ENCODE assay signal across 24 mouse cellular contexts in the genomic region with DNA sequence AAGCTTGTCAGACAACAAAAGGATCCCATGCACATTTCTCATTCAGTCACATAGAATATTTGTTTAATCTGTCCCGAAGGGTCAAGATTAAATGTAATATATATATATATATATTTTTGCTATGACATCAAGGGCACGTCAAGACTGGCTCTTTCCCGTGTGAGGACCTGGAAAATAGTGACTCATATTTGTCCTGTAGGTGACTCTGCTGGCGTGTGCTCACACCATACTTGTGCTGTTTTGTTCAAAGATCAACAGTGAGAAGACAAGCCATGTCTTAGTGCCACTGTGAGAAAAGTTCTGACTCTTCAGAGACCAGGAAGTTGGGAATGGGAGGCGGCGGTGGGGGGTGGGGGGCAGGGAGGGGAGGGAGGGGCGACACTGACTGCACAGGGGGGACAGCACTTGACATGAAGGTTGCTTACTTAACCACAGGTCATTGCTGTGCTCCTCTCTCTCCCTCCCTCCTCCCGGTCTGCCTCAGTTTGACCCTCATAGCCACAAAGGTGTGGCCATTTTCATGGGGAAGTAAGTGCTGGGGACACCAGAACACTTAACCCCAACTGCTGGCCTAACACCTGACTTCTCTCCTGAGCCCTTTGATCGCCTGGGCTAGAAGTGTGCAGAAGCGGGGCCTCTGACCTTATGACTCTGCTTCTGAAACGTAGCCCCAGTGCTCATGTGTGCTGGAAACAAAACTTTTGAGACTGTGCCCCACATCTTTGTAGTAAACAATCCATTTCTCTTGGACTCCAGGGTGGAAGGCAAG. TPM values are rescaled to one million over a fixed set of nuclear protein-coding genes. Genes with fewer than 3 reads are reported as not detected.
A peak's percentile ranks its signal among the peaks of the same experiment; 100 is the strongest.
DNase-seq lines count a peak whose midpoint lies in the region; ATAC-seq and TF ChIP-seq lines count a peak whose summit lies in the region.
"Had no signal": no experiment of that assay in that cellular context is flagged by ENCODE, and none has a peak within 500 bp of the region (broad histone marks: within the 10 kb centered on the region; RNA-seq: fewer than 3 reads in every experiment).

No protein-coding gene starts in this region.

- in situ Hi-C loops in CH12.LX (cut with MboI; ENCODE audit: low pct_ligation_motif_present, low pct_unique_long_range_greater_than_20kb, low sequenced_read_pairs) = no loop called here

- TF ChIP-seq CTCF in CH12.LX (conservative IDR thresholded peaks at IDR 0.05 in 1 of 2, IDR thresholded peaks at IDR 0.05 in 1 of 2; ENCODE audit: low read depth in 2 of 2, low read length in 2 of 2) = no peak

- H3K36me3 ChIP-seq in CH12.LX (replicated peaks in 1 of 2; ENCODE audit: control insufficient read depth in 1 of 2, insufficient read depth in 1 of 2, low read length in 1 of 2) = no peaks in the 10 kb centered on the region
- no peaks in the 10 kb centered on the region for H3K36me3 ChIP-seq in limb, embryonic 12.5 days
- H3K36me3 ChIP-seq in hindbrain, embryonic 10.5 days = no peaks in the 10 kb centered on the region
- H3K36me3 ChIP-seq: hindbrain, embryonic 12.5 days; limb, embryonic 13.5 days; liver, embryonic 12.5 days; midbrain, embryonic 15.5 days had no signal

- ATAC-seq in limb, embryonic 12.5 days (ENCODE audit: insufficient number of reproducible peaks, insufficient read depth, low FRiP score, low TSS enrichment, low read depth) = no peak
- ATAC-seq: liver, embryonic 12.5 days; midbrain, embryonic 15.5 days had no signal

- dilution Hi-C loops in CH12.LX (cut with MboI; ENCODE audit: extremely low pct_ligation_motif_present, extremely low pct_unique_long_range_greater_than_20kb, low sequenced_read_pairs) = no loop called here

- TF ChIP-seq EP300 in CH12.LX (IDR thresholded peaks at IDR 0.05; ENCODE audit: low read length) = no peak

- H3K4me3 ChIP-seq in CH12.LX (replicated peaks in 1 of 3; ENCODE audit: low read depth in 2 of 3, low read length in 2 of 3, poor library complexity in 1 of 3) = no peak overlapping the region
- H3K4me3 ChIP-seq in limb, embryonic 12.5 days (replicated peaks) = no peak overlapping the region
- no peak overlapping the region for H3K4me3 ChIP-seq in hindbrain, embryonic 10.5 days
- H3K4me3 ChIP-seq: gastrocnemius, adult 2 months; hindbrain, embryonic 12.5 days; limb, embryonic 13.5 days; liver, embryonic 12.5 days; megakaryocyte, embryonic 14.5 days; midbrain, embryonic 15.5 days had no signal

- H3K79me2 ChIP-seq in CH12.LX (replicated peaks; ENCODE audit: control insufficient read depth, extremely low read depth, insufficient read depth, poor library complexity, severe bottlenecking) = no peaks in the 10 kb centered on the region

- H3K9ac ChIP-seq in CH12.LX (ENCODE audit: insufficient read depth, low read depth) = no peak overlapping the region
- 0 out of 2 replicates have a peak overlapping the region, but pooled peaks have one; percentile 18 for H3K9ac ChIP-seq in limb, embryonic 12.5 days (replicated peaks)
- H3K9ac ChIP-seq: hindbrain, embryonic 12.5 days; limb, embryonic 13.5 days; liver, embryonic 12.5 days; midbrain, embryonic 15.5 days had no signal

- no peak for TF ChIP-seq RAD21 in CH12.LX (IDR thresholded peaks at IDR 0.05; ENCODE audit: low read depth, low read length)

- peak overlapping the region; percentile 19; the same call in 1 of the 2 replicates for H3K4me2 ChIP-seq in CH12.LX (ENCODE audit: insufficient read depth, low read depth, poor library complexity, severe bottlenecking)
- no peak overlapping the region for H3K4me2 ChIP-seq in limb, embryonic 12.5 days
- H3K4me2 ChIP-seq: heart, embryonic 11.5 days; hindbrain, embryonic 12.5 days; limb, embryonic 13.5 days; liver, embryonic 12.5 days; midbrain, embryonic 15.5 days had no signal

- TF ChIP-seq POLR2A in CH12.LX (IDR thresholded peaks at IDR 0.05; ENCODE audit: low read depth, low read length) = no peak

- H3K27ac ChIP-seq in CH12.LX (ENCODE audit: insufficient read depth, low read depth) = no peak overlapping the region
- no peak overlapping the region for H3K27ac ChIP-seq in limb, embryonic 12.5 days
- no peak overlapping the region for H3K27ac ChIP-seq in hindbrain, embryonic 10.5 days
- H3K27ac ChIP-seq: gastrocnemius, adult 2 months; hindbrain, embryonic 12.5 days; limb, embryonic 13.5 days; liver, embryonic 12.5 days; midbrain, embryonic 15.5 days had no signal

- 35% methylated on average over 10 of the region's 11 CpGs for WGBS in limb, embryonic 12.5 days
- 17% methylated on average over 10 of the region's 11 CpGs for WGBS in hindbrain, embryonic 10.5 days

- peaks cover 5% of the 10 kb centered on the region for H3K9me3 ChIP-seq in CH12.LX (replicated peaks; ENCODE audit: low read length)
- H3K9me3 ChIP-seq in limb, embryonic 12.5 days = no peaks in the 10 kb centered on the region
- peaks cover 2% of the 10 kb centered on the region; the same call in 1 of the 2 replicates for H3K9me3 ChIP-seq in hindbrain, embryonic 10.5 days
- H3K9me3 ChIP-seq: hindbrain, embryonic 12.5 days; limb, embryonic 13.5 days; liver, embryonic 12.5 days; megakaryocyte, embryonic 14.5 days; midbrain, embryonic 15.5 days had no signal

- peak; percentile 38 for DNase-seq in CD4-positive, CD25-positive, alpha-beta regulatory T cell, adult 2 months (ENCODE audit: low read depth, low spot score)
- DNase-seq in CH12.LX (ENCODE audit: extremely low read depth) = no peak
- peak; percentile 53 for DNase-seq in induced T-regulatory cell, adult 2 months (ENCODE audit: low read depth)
- DNase-seq in hindbrain, embryonic 10.5 days (ENCODE audit: low spot score) = no peak
- DNase-seq in thymus, postnatal 4 days = no peak
- DNase-seq in adrenal gland, adult (ENCODE audit: inconsistent age in 2 of 2, low spot score in 1 of 2) = no peak
- DNase-seq: adrenal gland, postnatal 10 days; B cell, adult 2 months; cerebellum, adult 18-20 months; cerebellum, postnatal 14 days; gastrocnemius, adult 2 months; heart, postnatal 14 days; kidney, adult 8-10 months; kidney, postnatal 10 days; lung, adult 2 months; lung, postnatal 14 days had no signal

- peaks cover 3% of the 10 kb centered on the region for H3K27me3 ChIP-seq in CH12.LX (replicated peaks)
- H3K27me3 ChIP-seq in limb, embryonic 12.5 days = no peaks in the 10 kb centered on the region
- H3K27me3 ChIP-seq in hindbrain, embryonic 10.5 days (ENCODE audit: insufficient read depth, poor library complexity, severe bottlenecking) = peaks cover 25% of the 10 kb centered on the region
- H3K27me3 ChIP-seq: limb, embryonic 13.5 days; liver, embryonic 12.5 days; megakaryocyte, embryonic 14.5 days; midbrain, embryonic 15.5 days had no signal

- peaks cover 0 to 8% of the 10 kb centered on the region in 2 experiments; a peak in 2 of 4 replicates for H3K4me1 ChIP-seq in CH12.LX (ENCODE audit: control insufficient read depth in 1 of 2, insufficient read depth in 2 of 2)
- H3K4me1 ChIP-seq in limb, embryonic 12.5 days (replicated peaks) = peaks cover 49% of the 10 kb centered on the region
- peaks cover 16% of the 10 kb centered on the region for H3K4me1 ChIP-seq in hindbrain, embryonic 10.5 days (replicated peaks)
- H3K4me1 ChIP-seq: midbrain, embryonic 15.5 days had no signal

TF ChIP-seq in CH12.LX, 34 proteins besides CTCF, POLR2A, EP300 and RAD21:
- TF ChIP-seq BHLHE40 (IDR thresholded peaks at IDR 0.05; ENCODE audit: low read depth, low read length) (peak; percentile 50), IRF4 (IDR thresholded peaks at IDR 0.05; ENCODE audit: low read depth, low read length) (peak; percentile 63), ZKSCAN1 (IDR thresholded peaks at IDR 0.05; ENCODE audit: borderline replicate concordance, low read depth, low read length) (no peak)

RNA-seq across cellular contexts. Expression of a gene that starts 6.4 kb away (rescaled TPM):
- total RNA-seq in CH12.LX (2012; rRNA removed) (158 and 162 TPM in 2 replicates), CH12.LX (2014; rRNA removed) (148 TPM in 2 replicates)
- polyA plus RNA-seq in CH12.LX (2012; ENCODE audit: insufficient read length, low read depth) = 153 and 155 TPM in 2 replicates
- 607 and 623 TPM in 2 replicates for polyA plus RNA-seq in limb, embryonic 12.5 days (2016; fragmentation: Nextera tagmentation; extraction: Ambion mirVana)
- 494 and 510 TPM in 2 replicates for polyA plus RNA-seq in hindbrain, embryonic 10.5 days (2016; fragmentation: Nextera tagmentation; extraction: Ambion mirVana)

RNA-seq across cellular contexts. Expression of a gene that starts 36.1 kb away (rescaled TPM):
- total RNA-seq in CH12.LX (2012; rRNA removed) (1.9 and 2.0 TPM in 2 replicates), CH12.LX (2014; rRNA removed) (3.4 and 4.7 TPM in 2 replicates)
- 6.2 and 6.7 TPM in 2 replicates for polyA plus RNA-seq in CH12.LX (2012; ENCODE audit: insufficient read length, low read depth)
- polyA plus RNA-seq in limb, embryonic 12.5 days (2016; fragmentation: Nextera tagmentation; extraction: Ambion mirVana) = 1.3 and 1.7 TPM in 2 replicates
- polyA plus RNA-seq in hindbrain, embryonic 10.5 days (2016; fragmentation: Nextera tagmentation; extraction: Ambion mirVana) = 1.2 and 1.4 TPM in 2 replicates
- total RNA-seq: MEL had no signal

Comparison
In these comparisons a context has a peak if more than half of its experiments do, and no peak if none do; other contexts are left out.
1. DNase-seq: peak in CD4-positive, CD25-positive, alpha-beta regulatory T cell, adult 2 months (single experiment) and induced T-regulatory cell, adult 2 months (single experiment); none in CH12.LX (single experiment), hindbrain, embryonic 10.5 days (single experiment), thymus, postnatal 4 days (single experiment) and adrenal gland, adult (0 of 2).